Mouse (Mus musculus) midbrain, postnatal 0 days (tissue): ENCODE measurements around the gene Pcdh17. TPM values are rescaled to one million over a fixed set of nuclear protein-coding genes. Genes with fewer than 3 reads are reported as not detected.

ENCODE experiments used
- ATAC-seq: fragments of 200-750 bp; cut with Nextera tagmentation; 2 replicates; pipeline ENCODE4 v1.8.0; 2017; ENCODE audit warnings: moderate number of reproducible peaks, mild to moderate bottlenecking, moderate TSS enrichment, moderate library complexity; ENCODE audit not compliant: low FRiP score
- DNase-seq: peaks from one replicate; pipeline ENCODE4 v3.0.0-alpha.2; 2015; ENCODE audit warnings: low spot score
- H3K27ac ChIP-seq: fragments of 300-500 bp; sonication (generic); 2 replicates; pipeline ENCODE4 v1.5.1; 2014; ENCODE audit warnings: low read depth, mild to moderate bottlenecking, low read length, mixed read lengths
- H3K27me3 ChIP-seq: fragments of 300-500 bp; sonication (generic); 2 replicates; pipeline ENCODE4 v1.6.1; 2014; ENCODE audit warnings: low read length, control low read depth, mixed read lengths; ENCODE audit not compliant: insufficient read depth
- H3K36me3 ChIP-seq: fragments of 300-500 bp; sonication (generic); 2 replicates; pipeline ENCODE4 v1.6.1; 2014; ENCODE audit warnings: low read length, control low read depth, mixed read lengths; ENCODE audit not compliant: insufficient read depth
- H3K4me1 ChIP-seq: fragments of 300-500 bp; sonication (generic); 2 replicates; pipeline ENCODE4 v1.6.1; 2014; ENCODE audit warnings: mild to moderate bottlenecking, control low read depth, antibody characterized with exemption, low read length, mixed read lengths; ENCODE audit not compliant: insufficient read depth
- H3K4me2 ChIP-seq: fragments of 300-500 bp; sonication (generic); 2 replicates; pipeline ENCODE4 v1.6.1; 2014; ENCODE audit warnings: low read depth, mild to moderate bottlenecking, low read length, mixed read lengths; ENCODE audit not compliant: poor library complexity, severe bottlenecking
- H3K4me3 ChIP-seq: fragments of 300-500 bp; sonication (generic); 2 replicates; pipeline ENCODE4 v1.5.1; 2014; ENCODE audit warnings: low read depth, mild to moderate bottlenecking, low read length, moderate library complexity
- H3K9ac ChIP-seq: fragments of 300-500 bp; sonication (generic); replicated peaks from 2 replicates; pipeline ENCODE4 v1.6.1; 2014; ENCODE audit warnings: mild to moderate bottlenecking, low read length, moderate library complexity, mixed read lengths; ENCODE audit not compliant: poor library complexity, severe bottlenecking
- H3K9me3 ChIP-seq: fragments of 300-500 bp; sonication (generic); 2 replicates; pipeline ENCODE4 v1.6.1; 2016; ENCODE audit warnings: low read length, control low read depth
- CTCF ChIP-seq: IDR thresholded peaks from 2 replicates; pipeline ENCODE4 v1.5.1; 2016; ENCODE audit warnings: antibody characterized with exemption, mild to moderate bottlenecking
- WGBS: fragments of 180-500 bp; shearing (Covaris S2); extraction: QIAGEN DNeasy Blood & Tissue Kit; methylation state at CpG from one replicate; pipeline ENCODE4 v1.1.7; 2014; 5-methylcytosine and 5-hydroxymethylcytosine counted together
- polyA plus RNA-seq: library from polyadenylated mRNA; unstranded; fragments of >200 nt; fragmentation: Nextera tagmentation; extraction: Ambion mirVana; gene quantifications from 2 replicates; pipeline ENCODE4 v1.2.1, GENCODE M21; 2015
- total RNA-seq: library from RNA; depleted of rRNA; stranded (reverse); fragments of >200 nt; gene quantifications from 2 replicates; pipeline ENCODE4 v1.2.3, GENCODE M21; 2014; rRNA removed

Pcdh17 gene
- total RNA-seq (79.3 and 81.2 TPM in 2 replicates), polyA plus RNA-seq (33.8 and 42.2 TPM in 2 replicates)

GRCm38 (mm10) chr14:84443288-84443686, at the start of gene Pcdh17:
TSS of gene Pcdh17 (plus strand) at chr14:84443563.
- Histone ChIP-seq H3K9ac (peak within 1 kb of the TSS; percentile 77), H3K4me2 (peak within 1 kb of the TSS; percentile 81), H3K27ac (peak within 1 kb of the TSS; percentile 81), H3K4me1 (no peaks in the 10 kb centered on the region), H3K27me3 (no peaks in the 10 kb centered on the region), H3K4me3 (peak within 1 kb of the TSS; percentile 73), H3K36me3 (no peaks in the 10 kb centered on the region), H3K9me3 (no peaks in the 10 kb centered on the region)
- WGBS: 1% methylated on average over 31 of the region's 31 CpGs
- DNase-seq (peak; percentile 99), ATAC-seq (peak; percentile 91)
- no peak for TF ChIP-seq CTCF

- Histone ChIP-seq H3K4me1 (no peaks in the 10 kb centered on the region), H3K4me3 (no peak overlapping the region), H3K4me2 (no peak overlapping the region), H3K36me3 (no peaks in the 10 kb centered on the region), H3K27me3 (no peaks in the 10 kb centered on the region), H3K9ac (no peak overlapping the region), H3K27ac (no peak overlapping the region), H3K9me3 (no peaks in the 10 kb centered on the region)
- ATAC-seq: no peak
- DNase-seq: no peak
- 80% methylated on average over 1 of the region's 1 CpGs for WGBS
- no peak for TF ChIP-seq CTCF
Observed at GRCm38 (mm10) chr14:84397137-84397536, 46.2 kb upstream of the Pcdh17 start.

- H3K4me3 ChIP-seq: no peak overlapping the region
- DNase-seq: no peak
Observed at GRCm38 (mm10) chr14:84424736-84425135, 18.6 kb upstream of the Pcdh17 start.

GRCm38 (mm10) chr14:84426616-84427015, 16.7 kb upstream of the Pcdh17 start:
- no peak for TF ChIP-seq CTCF
- no peak for ATAC-seq
- H3K27ac ChIP-seq: no peak overlapping the region

More at GRCm38 (mm10) chr14:84424736-84425135, 18.6 kb upstream of the Pcdh17 start:
- TF ChIP-seq CTCF: no peak
- no peaks in the 10 kb centered on the region for H3K4me1 ChIP-seq
- no peak overlapping the region for H3K27ac ChIP-seq
- ATAC-seq: no peak
- no peaks in the 10 kb centered on the region for H3K27me3 ChIP-seq
- no peak overlapping the region for H3K9ac ChIP-seq
- H3K36me3 ChIP-seq: no peaks in the 10 kb centered on the region
- no peak overlapping the region for H3K4me2 ChIP-seq
- H3K9me3 ChIP-seq: no peaks in the 10 kb centered on the region
- 75% methylated on average over 2 of the region's 2 CpGs for WGBS

DNA sequence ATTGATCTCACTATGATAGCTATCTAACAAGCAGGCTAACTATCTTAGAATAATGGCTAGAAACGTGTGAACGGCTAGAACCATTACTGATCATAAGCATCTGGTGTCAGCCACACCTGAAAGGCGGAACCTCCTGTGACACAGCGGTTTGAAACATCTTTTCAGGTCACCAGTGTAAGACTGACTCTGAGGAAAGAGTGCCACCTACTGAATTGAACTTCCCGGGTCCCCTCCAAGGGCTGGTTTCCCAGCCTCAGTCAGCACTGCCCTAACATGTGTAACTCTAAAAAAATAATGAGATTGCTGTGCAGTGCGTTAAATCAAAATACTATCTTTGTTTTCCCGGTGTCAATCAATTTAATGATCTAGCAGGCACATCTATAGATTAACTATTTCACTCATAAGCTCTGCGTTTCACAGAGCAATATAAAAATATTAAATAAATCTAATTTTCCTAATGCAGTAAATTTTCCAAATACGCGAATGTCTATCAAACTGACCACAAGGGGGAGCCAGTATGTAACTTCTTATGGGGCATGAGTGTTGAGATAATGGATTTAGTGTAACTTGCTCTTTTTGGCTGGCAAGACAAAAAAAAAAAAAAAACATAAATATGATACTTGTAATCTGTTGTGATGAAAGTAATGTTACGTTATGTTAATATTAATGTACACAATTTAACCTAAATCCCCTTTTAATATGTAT, 5.1 kb upstream of the Pcdh17 start:
- Histone ChIP-seq H3K36me3 (no peaks in the 10 kb centered on the region), H3K27me3 (no peaks in the 10 kb centered on the region), H3K4me1 (no peaks in the 10 kb centered on the region), H3K9ac (no peak overlapping the region), H3K4me3 (no peak overlapping the region), H3K4me2 (no peak overlapping the region), H3K9me3 (no peaks in the 10 kb centered on the region), H3K27ac (no peak overlapping the region)
- WGBS: 27% methylated on average over 11 of the region's 11 CpGs
- TF ChIP-seq CTCF: peak; percentile 53
- DNase-seq (peak; percentile 71), ATAC-seq (peak; percentile 47; the same call in 1 of the 2 replicates)

More at GRCm38 (mm10) chr14:84426616-84427015, 16.7 kb upstream of the Pcdh17 start:
- Histone ChIP-seq H3K4me3 (no peak overlapping the region), H3K4me1 (no peaks in the 10 kb centered on the region), H3K4me2 (no peak overlapping the region), H3K9ac (no peak overlapping the region), H3K27me3 (no peaks in the 10 kb centered on the region), H3K36me3 (no peaks in the 10 kb centered on the region), H3K9me3 (no peaks in the 10 kb centered on the region)
- no peak for DNase-seq

GRCm38 (mm10) chr14:84440903-84441302, 2.5 kb upstream of the Pcdh17 start:
- Histone ChIP-seq H3K9ac (no peak overlapping the region), H3K36me3 (no peaks in the 10 kb centered on the region), H3K27me3 (no peaks in the 10 kb centered on the region), H3K4me2 (no peak overlapping the region), H3K27ac (no peak overlapping the region), H3K9me3 (no peaks in the 10 kb centered on the region), H3K4me3 (no peak overlapping the region), H3K4me1 (no peaks in the 10 kb centered on the region)
- TF ChIP-seq CTCF: peak; percentile 68
- 21% methylated on average over 2 of the region's 2 CpGs for WGBS
- DNase-seq: peak; percentile 39
- no peak for ATAC-seq
